Mouse (Mus musculus) midbrain, embryonic 15.5 days (tissue): Measurements from ENCODE around the gene Atp8b5. TPM values are rescaled to one million over a fixed set of nuclear protein-coding genes. Genes with fewer than 3 reads are reported as not detected.

Experiments used
- ATAC-seq: fragments of 200-750 bp; cut with Nextera tagmentation; replicated peaks from 2 replicates; pipeline ENCODE4 v1.8.0; 2017; ENCODE audit warnings: moderate TSS enrichment
- H3K27ac ChIP-seq: fragments of 300-500 bp; sonication (generic); 2 replicates; pipeline ENCODE4 v1.5.1; 2015; ENCODE audit warnings: mild to moderate bottlenecking, inconsistent platforms
- H3K27me3 ChIP-seq: fragments of 300-500 bp; sonication (generic); replicated peaks from 2 replicates; pipeline ENCODE4 v1.6.1; 2015; ENCODE audit warnings: inconsistent platforms
- H3K36me3 ChIP-seq: fragments of 300-500 bp; sonication (generic); replicated peaks from 2 replicates; pipeline ENCODE4 v1.6.1; 2015; ENCODE audit warnings: inconsistent platforms
- H3K4me1 ChIP-seq: fragments of 300-500 bp; sonication (generic); 2 replicates; pipeline ENCODE4 v1.6.1; 2015; ENCODE audit warnings: inconsistent platforms
- H3K4me2 ChIP-seq: fragments of 300-500 bp; sonication (generic); 2 replicates; pipeline ENCODE4 v1.6.1; 2015; ENCODE audit warnings: inconsistent platforms, mild to moderate bottlenecking, moderate library complexity
- H3K4me3 ChIP-seq: fragments of 300-500 bp; sonication (generic); 2 replicates; pipeline ENCODE4 v1.5.1; 2015; ENCODE audit warnings: mild to moderate bottlenecking, inconsistent platforms
- H3K9ac ChIP-seq: fragments of 300-500 bp; sonication (generic); 2 replicates; pipeline ENCODE4 v1.6.1; 2015; ENCODE audit warnings: mild to moderate bottlenecking, inconsistent platforms
- H3K9me3 ChIP-seq: fragments of 300-500 bp; sonication (generic); 2 replicates; pipeline ENCODE4 v1.6.1; 2016; ENCODE audit warnings: inconsistent platforms
- WGBS: fragments of 180-500 bp; shearing (Covaris S2); methylation state at CpG from one replicate; pipeline ENCODE4 v1.1.7; 2015; ENCODE audit warnings: mixed read lengths; 5-methylcytosine and 5-hydroxymethylcytosine counted together
- polyA plus RNA-seq: library from polyadenylated mRNA; unstranded; fragments of >200 nt; fragmentation: Nextera tagmentation; extraction: Ambion mirVana; gene quantifications from 2 replicates; pipeline ENCODE4 v1.2.1, GENCODE M21; 2015

Gene Atp8b5
- polyA plus RNA-seq, 1 experiment from 2014 or later = 0.46 TPM

DNA sequence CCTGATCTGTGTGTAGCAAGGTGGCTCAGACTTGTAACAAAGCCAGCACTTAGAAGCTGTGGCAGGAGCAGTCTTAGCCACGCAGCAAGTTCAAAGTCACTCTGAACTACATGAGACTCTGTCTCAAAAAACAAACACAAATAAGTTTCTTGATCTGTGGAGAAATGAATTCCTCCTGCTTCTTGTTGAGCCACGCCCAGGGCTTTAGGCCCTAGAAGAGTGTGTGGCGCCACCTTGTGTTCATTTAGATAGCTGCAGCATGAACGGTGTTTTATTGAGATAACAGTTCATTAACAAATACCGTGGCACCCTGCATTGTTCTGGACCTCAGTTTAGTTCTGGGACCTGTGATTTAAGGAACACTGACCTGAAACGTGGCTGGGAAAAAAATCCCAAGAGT lies 153.3 kb downstream of the Atp8b5 start:
- H3K27me3 ChIP-seq = peaks cover 22% of the 10 kb centered on the region
- H3K36me3 ChIP-seq = peaks cover 57% of the 10 kb centered on the region
- no peak for ATAC-seq
- H3K4me3 ChIP-seq = no peak overlapping the region
- no peak overlapping the region for H3K27ac ChIP-seq
- H3K4me1 ChIP-seq = no peaks in the 10 kb centered on the region
- H3K4me2 ChIP-seq = no peak overlapping the region
- H3K9ac ChIP-seq = no peak overlapping the region
- WGBS = 4% methylated on average over 6 of the region's 6 CpGs
- no peaks in the 10 kb centered on the region for H3K9me3 ChIP-seq

DNA sequence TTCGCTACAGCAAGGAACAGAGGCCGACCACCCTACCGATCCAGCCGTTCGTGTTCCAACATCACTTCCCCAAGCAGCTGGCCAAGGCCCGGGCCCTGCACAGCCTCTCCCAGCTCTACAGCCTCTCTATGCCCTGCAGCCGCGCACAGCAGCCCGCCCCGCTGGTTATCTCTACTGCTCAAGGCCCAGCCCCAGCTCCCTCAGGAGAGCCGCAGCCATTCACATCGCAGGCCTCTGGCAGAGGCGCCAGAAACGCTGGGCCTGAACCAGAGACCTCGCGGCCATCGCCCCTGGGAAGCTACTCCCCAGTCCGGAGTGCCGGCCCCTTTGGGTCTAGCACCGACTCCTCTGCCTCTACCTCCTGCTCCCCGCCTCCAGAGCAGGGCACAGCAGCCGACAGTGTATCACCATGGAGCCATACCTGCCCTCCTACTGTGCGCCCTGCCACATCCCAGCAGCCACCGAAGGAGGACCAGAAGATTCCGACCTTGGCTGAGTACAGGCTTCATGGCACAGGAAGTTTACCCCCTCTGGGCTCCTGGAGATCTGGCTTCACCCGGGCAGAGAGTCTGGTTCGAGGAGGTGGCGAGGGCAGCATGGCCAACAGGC lies 154.8 kb downstream of the Atp8b5 start:
- no peak for ATAC-seq
- peaks cover 58% of the 10 kb centered on the region for H3K36me3 ChIP-seq

More for the DNA sequence above, 154.8 kb downstream of the Atp8b5 start:
- 80% methylated on average over 28 of the region's 28 CpGs for WGBS
- Histone ChIP-seq H3K27me3 (peaks cover 27% of the 10 kb centered on the region), H3K9me3 (no peaks in the 10 kb centered on the region), H3K4me2 (no peak overlapping the region), H3K4me1 (no peaks in the 10 kb centered on the region), H3K27ac (no peak overlapping the region), H3K9ac (no peak overlapping the region), H3K4me3 (no peak overlapping the region)

Other genes starting within 250 kb of the Atp8b5 start
- gene Pigo, start 241.3 kb upstream of the Atp8b5 start, polyA plus RNA-seq = 29.1 and 34.0 TPM in 2 replicates
- 218 and 235 TPM in 2 replicates for gene Stoml2, start 235.4 kb upstream of the Atp8b5 start, polyA plus RNA-seq
- gene Fam214b, start 220.9 kb upstream of the Atp8b5 start, polyA plus RNA-seq = 52.0 and 55.3 TPM in 2 replicates
- 20.1 and 21.2 TPM in 2 replicates for gene Unc13b, start 208.2 kb upstream of the Atp8b5 start, polyA plus RNA-seq
- gene Rusc2, start 114.8 kb downstream of the Atp8b5 start, polyA plus RNA-seq = 104 and 107 TPM in 2 replicates
- gene Fam166b, start 162.0 kb downstream of the Atp8b5 start, polyA plus RNA-seq = 0.52 and 1.7 TPM in 2 replicates
- 16.7 and 17.1 TPM in 2 replicates for gene Tesk1, start 174.8 kb downstream of the Atp8b5 start, polyA plus RNA-seq
- gene Cd72, start 187.5 kb downstream of the Atp8b5 start, polyA plus RNA-seq = 6.0 and 6.6 TPM in 2 replicates
- gene Sit1, start 216.6 kb downstream of the Atp8b5 start, polyA plus RNA-seq = not detected in 2 replicates
- gene Ccdc107, start 225.7 kb downstream of the Atp8b5 start, polyA plus RNA-seq = 81.4 and 82.8 TPM in 2 replicates
- 6.2 and 7.0 TPM in 2 replicates for gene Arhgef39, start 232.5 kb downstream of the Atp8b5 start, polyA plus RNA-seq
- gene Car9, start 239.8 kb downstream of the Atp8b5 start, polyA plus RNA-seq = 0.32 and 0.49 TPM in 2 replicates